Mouse (Mus musculus) heart, embryonic 16.5 days (tissue): ENCODE measurements at regions not wholly inside any gene's neighbourhood (a gene's known extent, or its start where the extent isn't known, plus 50 kb on each side); places are given as distances from the start of the nearest gene placed in this dataset.

ENCODE experiments used
- ATAC-seq: fragments of 200-750 bp; cut with Nextera tagmentation; replicated peaks from 2 replicates; pipeline ENCODE4 v1.8.0; 2017; ENCODE audit warnings: moderate number of reproducible peaks; ENCODE audit not compliant: insufficient read depth, low FRiP score; ENCODE audit errors: extremely low read depth
- H3K27ac ChIP-seq: fragments of 300-500 bp; sonication (generic); 2 replicates; pipeline ENCODE4 v1.5.1; 2014; ENCODE audit warnings: mild to moderate bottlenecking, low read length, control low read depth, moderate library complexity
- H3K27me3 ChIP-seq: fragments of 300-500 bp; sonication (generic); 2 replicates; pipeline ENCODE4 v1.6.1; 2014; ENCODE audit warnings: low read length, mixed read lengths; ENCODE audit not compliant: control insufficient read depth, insufficient read depth
- H3K36me3 ChIP-seq: fragments of 300-500 bp; sonication (generic); 2 replicates; pipeline ENCODE4 v1.6.1; 2014; ENCODE audit not compliant: control insufficient read depth, insufficient read depth
- H3K4me1 ChIP-seq: fragments of 300-500 bp; sonication (generic); 2 replicates; pipeline ENCODE4 v1.6.1; 2014; ENCODE audit warnings: low read length, mixed read lengths; ENCODE audit not compliant: control insufficient read depth, insufficient read depth
- H3K4me2 ChIP-seq: fragments of 300-500 bp; sonication (generic); 2 replicates; pipeline ENCODE4 v1.6.1; 2014; ENCODE audit warnings: low read depth, mild to moderate bottlenecking, control low read depth, low read length
- H3K4me3 ChIP-seq: fragments of 300-500 bp; sonication (generic); 2 replicates; pipeline ENCODE4 v1.5.1; 2014; ENCODE audit warnings: mild to moderate bottlenecking, control low read depth, low read length
- H3K9ac ChIP-seq: fragments of 300-500 bp; sonication (generic); 2 replicates; pipeline ENCODE4 v1.6.1; 2014; ENCODE audit warnings: low read length, control low read depth
- H3K9me3 ChIP-seq: fragments of 300-500 bp; sonication (generic); replicated peaks from 2 replicates; pipeline ENCODE4 v1.6.1; 2016; ENCODE audit warnings: low read length; ENCODE audit not compliant: control insufficient read depth
- WGBS: fragments of 180-500 bp; shearing (Covaris S2); extraction: QIAGEN DNeasy Blood & Tissue Kit; methylation state at CpG from one replicate; pipeline ENCODE4 v1.1.7; 2014; 5-methylcytosine and 5-hydroxymethylcytosine counted together

DNA sequence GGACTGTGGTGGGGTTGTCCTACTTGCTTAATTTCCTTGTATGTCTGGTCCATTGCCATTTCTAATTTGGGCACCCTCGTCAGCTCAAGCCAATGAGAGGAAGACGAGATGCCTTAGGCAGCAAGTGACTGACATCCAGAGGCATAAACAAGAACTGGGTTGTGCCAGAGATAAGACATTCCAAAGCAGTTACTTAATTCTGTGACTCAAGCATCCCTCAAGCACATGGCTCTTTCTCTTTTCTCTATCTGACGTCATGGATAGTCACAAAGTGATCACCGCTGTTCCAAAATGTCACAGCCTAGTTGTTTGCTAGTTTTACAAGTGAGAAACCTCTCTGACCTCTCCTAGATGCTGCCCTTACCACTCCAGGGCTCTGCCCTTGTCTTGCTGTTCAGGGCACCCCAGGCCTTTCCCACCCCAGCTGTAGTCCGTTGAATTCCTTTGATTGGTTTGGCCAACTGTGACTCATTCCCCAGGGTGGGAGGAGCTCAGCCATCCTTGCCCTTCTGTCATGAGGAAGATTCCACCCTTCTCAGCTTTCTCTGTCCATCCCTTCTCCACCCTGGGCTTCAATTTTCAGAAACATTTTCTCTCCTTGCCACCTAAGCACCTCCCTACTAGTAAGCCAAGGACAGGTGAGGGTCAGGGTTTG, 78.9 kb downstream of the Chst1 start:
- no peak for ATAC-seq
- H3K4me3 ChIP-seq = no peak overlapping the region
- H3K27me3 ChIP-seq = no peaks in the 10 kb centered on the region
- no peak overlapping the region for H3K9ac ChIP-seq
- H3K27ac ChIP-seq = no peak overlapping the region
- no peaks in the 10 kb centered on the region for H3K4me1 ChIP-seq
- 29% methylated on average over 5 of the region's 5 CpGs for WGBS
- H3K9me3 ChIP-seq = no peaks in the 10 kb centered on the region
- no peak overlapping the region for H3K4me2 ChIP-seq
- H3K36me3 ChIP-seq = no peaks in the 10 kb centered on the region

DNA sequence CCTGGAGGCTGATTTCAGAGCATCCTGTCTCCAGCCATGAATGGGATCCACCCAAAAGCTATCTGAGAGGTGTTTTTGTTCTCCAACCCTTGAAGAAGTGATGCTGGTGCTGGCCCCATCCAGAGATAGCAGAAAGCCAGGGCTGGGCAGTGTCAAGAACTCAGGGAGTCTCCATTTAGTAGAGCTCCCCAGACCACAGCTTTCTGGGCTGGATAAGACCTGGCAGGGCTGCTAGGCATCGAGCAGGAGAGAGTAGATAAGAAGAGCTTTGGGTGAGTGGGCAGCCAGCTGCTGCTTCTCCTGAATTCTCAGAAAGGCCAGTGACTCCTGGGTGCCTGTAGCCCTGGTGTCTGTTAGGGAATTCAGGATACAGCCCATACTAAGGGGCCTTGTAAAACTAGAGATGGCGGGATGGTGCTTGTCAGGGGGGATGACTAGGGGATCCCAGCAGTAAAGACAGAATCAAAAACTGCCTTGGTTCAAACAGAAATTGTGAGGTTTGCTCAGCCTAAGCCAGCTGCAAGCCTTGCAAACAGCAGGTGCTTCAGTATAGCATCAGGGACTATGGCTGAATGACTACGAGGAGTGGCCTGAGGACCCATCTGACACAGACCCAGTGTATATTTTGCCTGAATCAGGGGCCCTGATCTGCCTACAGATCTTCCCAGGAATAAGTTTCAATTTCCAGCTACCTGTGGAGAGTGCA, 79.6 kb downstream of the Chst1 start:
- H3K4me2 ChIP-seq = no peak overlapping the region
- no peaks in the 10 kb centered on the region for H3K9me3 ChIP-seq
- ATAC-seq = no peak
- H3K9ac ChIP-seq = no peak overlapping the region
- H3K27ac ChIP-seq = no peak overlapping the region
- 52% methylated on average over 3 of the region's 3 CpGs for WGBS
- no peaks in the 10 kb centered on the region for H3K4me1 ChIP-seq
- no peaks in the 10 kb centered on the region for H3K27me3 ChIP-seq
- no peak overlapping the region for H3K4me3 ChIP-seq
- H3K36me3 ChIP-seq = no peaks in the 10 kb centered on the region

DNA sequence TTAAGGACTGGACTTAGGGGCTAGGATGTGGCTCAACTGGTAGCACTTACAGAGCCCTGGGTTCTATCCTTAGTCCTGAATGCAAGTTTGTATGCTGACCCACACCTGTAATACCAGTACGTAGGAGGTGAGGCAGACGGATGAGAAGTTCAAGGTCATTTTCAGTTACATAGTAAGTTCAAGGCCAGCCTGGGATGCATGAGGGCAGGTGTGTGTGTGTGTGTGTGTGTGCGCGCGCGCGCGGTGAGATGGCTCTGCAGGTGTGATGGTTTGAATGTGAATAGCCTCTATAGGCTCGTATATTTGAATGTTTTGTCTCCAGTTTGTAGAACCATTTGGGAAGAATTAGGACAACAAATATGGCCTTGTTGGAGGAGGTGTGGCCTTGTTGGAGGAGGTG, 82.7 kb downstream of the Chst1 start:
- 92% methylated on average over 9 of the region's 9 CpGs for WGBS
- Histone ChIP-seq H3K9me3 (no peaks in the 10 kb centered on the region), H3K9ac (no peak overlapping the region), H3K4me2 (no peak overlapping the region), H3K4me3 (no peak overlapping the region), H3K36me3 (no peaks in the 10 kb centered on the region), H3K4me1 (no peaks in the 10 kb centered on the region), H3K27me3 (no peaks in the 10 kb centered on the region), H3K27ac (no peak overlapping the region)
- ATAC-seq = no peak

DNA sequence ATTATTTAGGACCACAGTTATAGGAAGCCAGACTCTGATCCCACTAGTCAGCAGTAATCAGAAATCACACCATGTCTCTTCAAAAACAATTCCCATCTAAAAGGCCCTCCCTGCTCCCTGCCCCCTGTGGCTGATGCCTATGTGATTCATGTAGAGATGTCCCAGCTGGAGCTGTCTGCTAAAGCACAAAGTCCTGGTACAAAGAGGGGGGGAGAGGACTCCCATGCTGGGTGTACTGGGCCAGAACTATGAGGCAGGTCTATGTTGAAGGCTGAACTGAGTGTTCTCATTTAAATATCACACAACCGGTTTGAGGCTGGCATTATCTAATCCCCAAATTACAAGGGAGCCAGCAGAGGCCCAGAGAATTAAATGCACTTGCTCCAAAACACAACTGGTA, 88.2 kb downstream of the Chst1 start:
- WGBS = 24% methylated on average over 1 of the region's 1 CpGs
- Histone ChIP-seq H3K9ac (no peak overlapping the region), H3K36me3 (no peaks in the 10 kb centered on the region), H3K4me1 (no peaks in the 10 kb centered on the region), H3K4me3 (no peak overlapping the region), H3K27ac (no peak overlapping the region), H3K9me3 (no peaks in the 10 kb centered on the region), H3K4me2 (no peak overlapping the region), H3K27me3 (no peaks in the 10 kb centered on the region; the same call in 1 of the 2 replicates)
- ATAC-seq = no peak

DNA sequence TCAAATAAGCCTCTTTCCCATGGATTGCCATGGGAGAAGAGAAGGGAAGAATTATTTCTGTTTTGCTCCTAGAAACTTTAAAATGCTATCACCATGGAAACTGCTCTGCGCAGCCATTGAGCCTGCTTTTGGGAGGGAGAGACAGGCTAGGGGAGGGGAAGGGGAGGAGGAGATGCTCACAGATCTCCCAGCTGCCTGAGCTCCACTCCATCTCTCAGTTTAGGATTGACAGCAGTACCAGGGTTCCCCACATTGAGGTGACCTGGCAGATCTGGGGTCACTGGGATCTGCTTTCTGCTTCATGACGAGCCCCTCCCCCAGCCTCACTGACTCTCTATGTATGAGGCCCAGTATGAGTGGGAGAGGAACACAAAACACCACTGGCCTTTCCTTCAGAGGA, 89.7 kb downstream of the Chst1 start:
- H3K9ac ChIP-seq = no peak overlapping the region
- H3K4me2 ChIP-seq = no peak overlapping the region
- H3K27me3 ChIP-seq = no peaks in the 10 kb centered on the region; the same call in 1 of the 2 replicates
- H3K9me3 ChIP-seq = no peaks in the 10 kb centered on the region
- no peaks in the 10 kb centered on the region for H3K36me3 ChIP-seq
- WGBS = 53% methylated on average over 2 of the region's 2 CpGs
- ATAC-seq = no peak
- no peaks in the 10 kb centered on the region for H3K4me1 ChIP-seq
- no peak overlapping the region for H3K4me3 ChIP-seq
- H3K27ac ChIP-seq = no peak overlapping the region

DNA sequence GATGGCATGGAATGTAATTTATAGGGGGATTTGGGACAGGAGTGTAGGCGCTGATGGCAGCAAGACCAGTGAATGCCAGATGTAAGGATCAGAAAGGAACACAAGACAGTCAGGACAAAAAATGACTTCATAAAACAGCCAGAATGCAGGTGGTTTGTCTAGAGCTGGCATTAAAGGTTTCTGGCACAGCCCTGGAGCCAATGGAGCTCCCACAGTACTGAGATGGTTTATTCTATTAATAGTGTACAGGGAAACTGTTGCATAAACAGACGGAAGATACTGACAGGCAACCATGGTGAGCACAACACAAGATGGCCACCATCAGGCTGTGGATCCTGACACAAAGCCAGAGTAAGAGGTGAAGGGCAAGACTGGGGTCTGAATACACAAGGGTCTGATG, 90.8 kb downstream of the Chst1 start:
- WGBS = 70% methylated on average over 2 of the region's 2 CpGs
- H3K27ac ChIP-seq = no peak overlapping the region
- no peak overlapping the region for H3K4me2 ChIP-seq
- H3K4me1 ChIP-seq = no peaks in the 10 kb centered on the region
- H3K27me3 ChIP-seq = no peaks in the 10 kb centered on the region; the same call in 1 of the 2 replicates
- no peaks in the 10 kb centered on the region for H3K36me3 ChIP-seq
- no peak overlapping the region for H3K9ac ChIP-seq
- ATAC-seq = no peak
- H3K9me3 ChIP-seq = no peaks in the 10 kb centered on the region
- H3K4me3 ChIP-seq = no peak overlapping the region

DNA sequence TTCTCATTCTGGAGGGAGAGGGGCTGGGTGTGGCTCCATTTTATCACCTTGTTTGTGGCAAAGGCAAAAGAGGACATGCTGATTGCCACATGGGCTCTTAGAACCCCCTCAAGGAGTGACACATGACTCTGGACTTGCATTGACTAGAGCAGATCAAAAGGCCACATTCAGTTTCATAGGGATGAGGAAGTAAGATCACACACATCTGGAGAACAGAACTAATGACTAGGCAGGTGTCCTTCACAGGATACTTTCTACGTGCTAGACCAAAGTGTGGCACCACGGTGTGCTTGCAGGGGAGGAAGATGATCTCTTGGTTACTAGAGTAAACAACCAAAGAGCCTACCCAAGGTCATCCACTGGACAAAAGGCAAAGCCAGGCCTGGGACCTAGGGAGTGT, 91.9 kb downstream of the Chst1 start:
- Histone ChIP-seq H3K4me2 (no peak overlapping the region), H3K9me3 (no peaks in the 10 kb centered on the region), H3K4me3 (no peak overlapping the region), H3K27ac (no peak overlapping the region), H3K36me3 (no peaks in the 10 kb centered on the region), H3K4me1 (no peaks in the 10 kb centered on the region), H3K27me3 (no peaks in the 10 kb centered on the region; the same call in 1 of the 2 replicates), H3K9ac (no peak overlapping the region)
- no peak for ATAC-seq
- WGBS = 57% methylated on average over 2 of the region's 2 CpGs

DNA sequence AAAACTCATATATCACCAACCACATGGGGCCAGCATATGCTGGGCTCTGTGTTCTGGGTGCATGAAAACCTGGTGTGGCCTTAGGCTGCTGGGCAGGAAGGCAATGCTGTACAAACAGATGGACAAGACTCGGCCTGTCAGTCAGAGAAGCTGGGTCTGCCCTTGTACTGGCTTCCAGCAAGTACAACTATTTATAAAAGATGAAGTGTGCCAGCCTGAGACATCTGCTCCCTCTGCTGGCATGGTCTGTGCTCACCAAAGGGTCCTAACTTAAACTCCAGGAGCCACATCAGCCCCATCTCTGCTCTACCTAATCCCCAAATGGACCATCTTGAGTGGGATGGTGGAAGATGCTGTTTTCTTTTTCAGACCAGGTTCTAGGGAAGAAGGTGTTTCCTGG, 93.1 kb downstream of the Chst1 start:
- Histone ChIP-seq H3K9ac (no peak overlapping the region), H3K9me3 (no peaks in the 10 kb centered on the region), H3K4me3 (no peak overlapping the region), H3K4me1 (no peaks in the 10 kb centered on the region), H3K36me3 (no peaks in the 10 kb centered on the region), H3K4me2 (no peak overlapping the region), H3K27me3 (no peaks in the 10 kb centered on the region; the same call in 1 of the 2 replicates), H3K27ac (no peak overlapping the region)
- ATAC-seq = no peak
- 61% methylated on average over 1 of the region's 1 CpGs for WGBS

DNA sequence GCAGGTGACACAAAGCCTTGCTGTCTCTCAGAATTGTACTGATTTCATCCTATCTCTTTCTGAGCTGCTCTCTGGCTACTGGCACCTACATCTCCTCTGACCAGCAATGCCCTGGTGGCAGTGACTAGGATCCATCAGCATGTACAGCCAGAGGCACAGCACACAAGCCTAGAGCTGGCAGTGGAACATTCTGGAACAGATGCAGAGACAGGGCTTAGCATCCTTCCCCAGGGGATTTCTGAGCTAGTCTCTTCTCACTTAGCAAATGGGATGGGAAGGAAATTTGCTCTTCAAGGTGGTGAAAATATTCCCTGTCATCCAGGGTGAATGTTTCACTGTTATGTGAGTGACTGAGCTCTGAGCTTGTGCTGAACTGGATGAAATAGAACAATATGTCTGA, 93.5 kb downstream of the Chst1 start:
- no peaks in the 10 kb centered on the region for H3K4me1 ChIP-seq
- no peak for ATAC-seq
- no peak overlapping the region for H3K27ac ChIP-seq

More for the DNA sequence above, 93.5 kb downstream of the Chst1 start:
- no peak overlapping the region for H3K4me3 ChIP-seq
- H3K4me2 ChIP-seq = no peak overlapping the region
- H3K27me3 ChIP-seq = no peaks in the 10 kb centered on the region; the same call in 1 of the 2 replicates
- H3K9me3 ChIP-seq = no peaks in the 10 kb centered on the region
- H3K9ac ChIP-seq = no peak overlapping the region
- H3K36me3 ChIP-seq = no peaks in the 10 kb centered on the region
